Mouse (Mus musculus): ENCODE measurements around the gene Calr.

GRCm38 (mm10) chr8:84846722-84847572, at the start of gene Calr:
- peak; percentile 4; the same call in 1 of the 2 replicates for TF ChIP-seq HCFC1 (IDR thresholded peaks at IDR 0.05; ENCODE audit: borderline replicate concordance, insufficient read depth, low read length)
- TF ChIP-seq ZC3H11A (IDR thresholded peaks at IDR 0.05; ENCODE audit: borderline replicate concordance, low read depth, low read length) = no peak
- no peak for TF ChIP-seq ZNF384 (IDR thresholded peaks at IDR 0.05; ENCODE audit: low read depth, low read length)

Data from ES-E14 (cell line).